Mouse (Mus musculus) forebrain, embryonic 16.5 days (tissue): ENCODE results near the gene Alpi. TPM values are rescaled to one million over a fixed set of nuclear protein-coding genes. Genes with fewer than 3 reads are reported as not detected.

Experiments used
- ATAC-seq: fragments of 200-750 bp; cut with Nextera tagmentation; 2 replicates; pipeline ENCODE4 v1.8.0; 2017; ENCODE audit warnings: mild to moderate bottlenecking, moderate library complexity
- H3K27ac ChIP-seq: fragments of 300-500 bp; sonication (generic); 2 replicates; pipeline ENCODE4 v1.5.1; 2014; ENCODE audit warnings: low read length, control low read depth
- H3K27me3 ChIP-seq: fragments of 300-500 bp; sonication (generic); replicated peaks from 2 replicates; pipeline ENCODE4 v1.6.1; 2014; ENCODE audit warnings: low read length; ENCODE audit not compliant: control insufficient read depth, insufficient read depth
- H3K36me3 ChIP-seq: fragments of 300-500 bp; sonication (generic); 2 replicates; pipeline ENCODE4 v1.6.1; 2014; ENCODE audit not compliant: control insufficient read depth, insufficient read depth
- H3K4me1 ChIP-seq: fragments of 300-500 bp; sonication (generic); replicated peaks from 2 replicates; pipeline ENCODE4 v1.6.1; 2014; ENCODE audit warnings: low read length; ENCODE audit not compliant: control insufficient read depth, insufficient read depth
- H3K4me2 ChIP-seq: fragments of 300-500 bp; sonication (generic); 2 replicates; pipeline ENCODE4 v1.6.1; 2014; ENCODE audit warnings: mild to moderate bottlenecking, low read length, control low read depth
- H3K4me3 ChIP-seq: fragments of 300-500 bp; sonication (generic); replicated peaks from 2 replicates; pipeline ENCODE4 v1.5.1; 2014; ENCODE audit warnings: mild to moderate bottlenecking, low read length, control low read depth
- H3K9ac ChIP-seq: fragments of 300-500 bp; sonication (generic); replicated peaks from 2 replicates; pipeline ENCODE4 v1.6.1; 2014; ENCODE audit warnings: low read depth, low read length, control low read depth
- H3K9me3 ChIP-seq: fragments of 300-500 bp; sonication (generic); 2 replicates; pipeline ENCODE4 v1.6.1; 2016; ENCODE audit warnings: low read length; ENCODE audit not compliant: control insufficient read depth
- WGBS: fragments of 180-500 bp; shearing (Covaris S2); extraction: QIAGEN DNeasy Blood & Tissue Kit; methylation state at CpG from one replicate; pipeline ENCODE4 v1.1.7; 2014; 5-methylcytosine and 5-hydroxymethylcytosine counted together
- polyA plus RNA-seq: library from polyadenylated mRNA; unstranded; fragments of >200 nt; fragmentation: Nextera tagmentation; extraction: Ambion mirVana; gene quantifications from 2 replicates; pipeline ENCODE4 v1.2.1, GENCODE M21; 2015

Alpi gene
- polyA plus RNA-seq = not detected in 2 replicates

- no peak for ATAC-seq
- no peaks in the 10 kb centered on the region for H3K9me3 ChIP-seq
- no peaks in the 10 kb centered on the region for H3K4me1 ChIP-seq
- H3K36me3 ChIP-seq = no peaks in the 10 kb centered on the region
- 100% methylated on average over 1 of the region's 1 CpGs for WGBS
- H3K4me3 ChIP-seq = no peak within 1 kb of the TSS
- H3K27me3 ChIP-seq = no peaks in the 10 kb centered on the region
- no peak within 1 kb of the TSS for H3K27ac ChIP-seq
- H3K9ac ChIP-seq = no peak within 1 kb of the TSS
- H3K4me2 ChIP-seq = no peak within 1 kb of the TSS
Observed at GRCm38 (mm10) chr1:87101411-87101810, at the start of gene Alpi. TSS of gene Alpi (minus strand) at chr1:87101606.

GRCm38 (mm10) chr1:87149422-87149821 is 48.0 kb upstream of the Alpi start:
- Histone ChIP-seq H3K4me1 (peaks cover 11% of the 10 kb centered on the region), H3K27ac (no peak overlapping the region), H3K4me2 (no peak overlapping the region), H3K9me3 (no peaks in the 10 kb centered on the region), H3K4me3 (no peak overlapping the region), H3K36me3 (no peaks in the 10 kb centered on the region), H3K27me3 (peaks cover 36% of the 10 kb centered on the region), H3K9ac (no peak overlapping the region)
- ATAC-seq = no peak
- WGBS = 33% methylated on average over 13 of the region's 13 CpGs

GRCm38 (mm10) chr1:87143141-87143540 is 41.7 kb upstream of the Alpi start:
- ATAC-seq = no peak

GRCm38 (mm10) chr1:87142456-87142855 is 41.0 kb upstream of the Alpi start:
- Histone ChIP-seq H3K4me1 (0 out of 2 replicates have a peak, but pooled peaks cover 6% of the 10 kb centered on the region), H3K9me3 (no peaks in the 10 kb centered on the region), H3K27ac (no peak overlapping the region), H3K27me3 (no peaks in the 10 kb centered on the region), H3K36me3 (no peaks in the 10 kb centered on the region), H3K4me3 (no peak overlapping the region), H3K9ac (no peak overlapping the region), H3K4me2 (no peak overlapping the region)
- WGBS = 54% methylated on average over 9 of the region's 9 CpGs
- ATAC-seq = peak; percentile 55; the same call in 1 of the 2 replicates

More at GRCm38 (mm10) chr1:87143141-87143540, 41.7 kb upstream of the Alpi start:
- Histone ChIP-seq H3K4me1 (0 out of 2 replicates have a peak, but pooled peaks cover 6% of the 10 kb centered on the region), H3K9ac (no peak overlapping the region), H3K36me3 (no peaks in the 10 kb centered on the region), H3K27me3 (no peaks in the 10 kb centered on the region), H3K27ac (no peak overlapping the region), H3K9me3 (no peaks in the 10 kb centered on the region), H3K4me3 (no peak overlapping the region), H3K4me2 (no peak overlapping the region)
- 63% methylated on average over 10 of the region's 10 CpGs for WGBS

GRCm38 (mm10) chr1:87141550-87141949 is 40.1 kb upstream of the Alpi start:
- H3K9ac ChIP-seq = no peak overlapping the region
- H3K36me3 ChIP-seq = no peaks in the 10 kb centered on the region
- no peak overlapping the region for H3K27ac ChIP-seq
- H3K9me3 ChIP-seq = no peaks in the 10 kb centered on the region
- WGBS = 85% methylated on average over 4 of the region's 4 CpGs
- no peaks in the 10 kb centered on the region for H3K27me3 ChIP-seq
- no peak overlapping the region for H3K4me3 ChIP-seq
- no peak overlapping the region for H3K4me2 ChIP-seq
- 0 out of 2 replicates have a peak, but pooled peaks cover 6% of the 10 kb centered on the region for H3K4me1 ChIP-seq
- ATAC-seq = no peak

GRCm38 (mm10) chr1:87131803-87132202 is 30.4 kb upstream of the Alpi start:
- Histone ChIP-seq H3K4me3 (no peak overlapping the region), H3K27me3 (peaks cover 6% of the 10 kb centered on the region), H3K27ac (no peak overlapping the region), H3K9ac (no peak overlapping the region), H3K4me1 (peaks cover 5% of the 10 kb centered on the region; the same call in 1 of the 2 replicates), H3K4me2 (no peak overlapping the region), H3K36me3 (no peaks in the 10 kb centered on the region), H3K9me3 (no peaks in the 10 kb centered on the region)
- 95% methylated on average over 4 of the region's 4 CpGs for WGBS
- no peak for ATAC-seq

GRCm38 (mm10) chr1:87127206-87128030 is 26.0 kb upstream of the Alpi start:
- 0 out of 2 replicates have a peak, but pooled peaks have one; percentile 40 for ATAC-seq
- H3K9ac ChIP-seq = no peak overlapping the region; the same call in 1 of the 2 replicates

GRCm38 (mm10) chr1:87124673-87125072 is 23.3 kb upstream of the Alpi start, which contains the start of gene Akp3:
TSS of gene Akp3 (plus strand) at chr1:87124973.
- Histone ChIP-seq H3K4me3 (no peak within 1 kb of the TSS), H3K27me3 (peaks cover 14% of the 10 kb centered on the region), H3K9me3 (no peaks in the 10 kb centered on the region), H3K4me1 (peaks cover 5% of the 10 kb centered on the region; the same call in 1 of the 2 replicates), H3K9ac (no peak within 1 kb of the TSS), H3K36me3 (no peaks in the 10 kb centered on the region), H3K4me2 (no peak within 1 kb of the TSS), H3K27ac (no peak within 1 kb of the TSS)
- WGBS = 71% methylated on average over 6 of the region's 6 CpGs
- ATAC-seq = no peak

More at GRCm38 (mm10) chr1:87127206-87128030, 26.0 kb upstream of the Alpi start:
- Histone ChIP-seq H3K27ac (no peak overlapping the region), H3K4me3 (peak overlapping the region; percentile 29), H3K9me3 (no peaks in the 10 kb centered on the region), H3K27me3 (peaks cover 14% of the 10 kb centered on the region), H3K4me1 (peaks cover 5% of the 10 kb centered on the region; the same call in 1 of the 2 replicates), H3K36me3 (no peaks in the 10 kb centered on the region), H3K4me2 (peak overlapping the region; percentile 42)
- 7% methylated on average over 43 of the region's 43 CpGs for WGBS

GRCm38 (mm10) chr1:87114784-87115183 is 13.4 kb upstream of the Alpi start:
- H3K36me3 ChIP-seq = no peaks in the 10 kb centered on the region
- no peak overlapping the region for H3K27ac ChIP-seq
- no peak overlapping the region for H3K4me3 ChIP-seq
- H3K9ac ChIP-seq = no peak overlapping the region
- H3K27me3 ChIP-seq = no peaks in the 10 kb centered on the region
- no peaks in the 10 kb centered on the region for H3K4me1 ChIP-seq
- no peak for ATAC-seq
- WGBS = 76% methylated on average over 1 of the region's 1 CpGs
- no peaks in the 10 kb centered on the region for H3K9me3 ChIP-seq
- no peak overlapping the region for H3K4me2 ChIP-seq
